Comparison of ENCODE assay signal across 10 mouse cellular contexts in genomic region chr2:21963343-21964026, GRCm38 (mm10).
A peak's percentile ranks its signal among the peaks of the same experiment; 100 is the strongest.
DNase-seq lines count a peak whose midpoint lies in the region; ATAC-seq and TF ChIP-seq lines count a peak whose summit lies in the region.
"Had no signal": no experiment of that assay in that cellular context is flagged by ENCODE, and none has a peak within 500 bp of the region (broad histone marks: within the 10 kb centered on the region; RNA-seq: fewer than 3 reads in every experiment).

No protein-coding gene starts in this region.

- no peak overlapping the region for H3K27ac ChIP-seq in lung, embryonic 15.5 days
- H3K27ac ChIP-seq in forebrain, embryonic 14.5 days (ENCODE audit: low read depth, low read length), result peak overlapping the region; percentile 79
- H3K27ac ChIP-seq in limb, embryonic 13.5 days, result no peak overlapping the region
- 0 out of 2 replicates have a peak overlapping the region, but pooled peaks have one; percentile 21 for H3K27ac ChIP-seq in stomach, embryonic 14.5 days (ENCODE audit: low read length)
- no peak overlapping the region for H3K27ac ChIP-seq in thymus, adult 2 months (ENCODE audit: control insufficient read depth, insufficient read depth, low read length)

- H3K4me3 ChIP-seq in lung, embryonic 15.5 days, result no peak overlapping the region
- H3K4me3 ChIP-seq in forebrain, embryonic 14.5 days (ENCODE audit: low read depth, low read length), result no peak overlapping the region
- H3K4me3 ChIP-seq in limb, embryonic 13.5 days, result peak overlapping the region; percentile 1; the same call in 1 of the 2 replicates
- H3K4me3 ChIP-seq in stomach, embryonic 14.5 days (ENCODE audit: low read depth, low read length), result no peak overlapping the region
- no peak overlapping the region for H3K4me3 ChIP-seq in thymus, adult 2 months (ENCODE audit: control insufficient read depth, insufficient read depth, low read length)

- no peak for TF ChIP-seq POLR2A in thymus, adult 2 months (IDR thresholded peaks at IDR 0.05; ENCODE audit: control insufficient read depth, extremely low read depth, insufficient read depth, low read length, poor library complexity)

- no peak overlapping the region for H3K9ac ChIP-seq in lung, embryonic 15.5 days
- peak overlapping the region; percentile 18; the same call in 1 of the 2 replicates for H3K9ac ChIP-seq in forebrain, embryonic 14.5 days (ENCODE audit: low read length)
- no peak overlapping the region for H3K9ac ChIP-seq in limb, embryonic 13.5 days
- H3K9ac ChIP-seq in stomach, embryonic 14.5 days (replicated peaks; ENCODE audit: low read depth, low read length), result no peak overlapping the region

- H3K27me3 ChIP-seq in lung, embryonic 15.5 days, result no peaks in the 10 kb centered on the region
- H3K27me3 ChIP-seq in forebrain, embryonic 14.5 days (replicated peaks; ENCODE audit: control insufficient read depth, insufficient read depth, low read length), result no peaks in the 10 kb centered on the region
- H3K27me3 ChIP-seq in limb, embryonic 13.5 days, result no peaks in the 10 kb centered on the region
- no peaks in the 10 kb centered on the region for H3K27me3 ChIP-seq in stomach, embryonic 14.5 days (ENCODE audit: control insufficient read depth, insufficient read depth, low read length)
- H3K27me3 ChIP-seq in thymus, adult 2 months (ENCODE audit: control insufficient read depth, insufficient read depth, low read length), result no peaks in the 10 kb centered on the region

- H3K4me1 ChIP-seq in lung, embryonic 15.5 days, result 0 out of 2 replicates have a peak, but pooled peaks cover 5% of the 10 kb centered on the region
- H3K4me1 ChIP-seq in forebrain, embryonic 14.5 days (ENCODE audit: control insufficient read depth, insufficient read depth, low read length), result peaks cover 15% of the 10 kb centered on the region; the same call in 1 of the 2 replicates
- peaks cover 12% of the 10 kb centered on the region for H3K4me1 ChIP-seq in limb, embryonic 13.5 days
- no peaks in the 10 kb centered on the region for H3K4me1 ChIP-seq in stomach, embryonic 14.5 days (ENCODE audit: control insufficient read depth, insufficient read depth, low read length)
- H3K4me1 ChIP-seq in thymus, adult 2 months (replicated peaks; ENCODE audit: control insufficient read depth, insufficient read depth, low read length), result no peaks in the 10 kb centered on the region

- no peak; the same call in 1 of the 2 replicates for ATAC-seq in lung, embryonic 15.5 days (ENCODE audit: borderline replicate concordance, extremely low read depth, low FRiP score, low TSS enrichment)
- peak; percentile 50 for ATAC-seq in forebrain, embryonic 14.5 days
- ATAC-seq in limb, embryonic 13.5 days (ENCODE audit: low FRiP score, low read depth), result no peak
- peak; percentile 42; the same call in 1 of the 2 replicates for ATAC-seq in stomach, embryonic 14.5 days (ENCODE audit: insufficient number of reproducible peaks, insufficient read depth, low FRiP score, low read depth)

- peak overlapping the region; percentile 20 for H3K4me2 ChIP-seq in lung, embryonic 15.5 days
- peak overlapping the region; percentile 39 for H3K4me2 ChIP-seq in forebrain, embryonic 14.5 days (ENCODE audit: low read length)
- peak overlapping the region; percentile 49 for H3K4me2 ChIP-seq in limb, embryonic 13.5 days (replicated peaks)
- 0 out of 2 replicates have a peak overlapping the region, but pooled peaks have one; percentile 16 for H3K4me2 ChIP-seq in stomach, embryonic 14.5 days (replicated peaks; ENCODE audit: low read depth, low read length)

- H3K36me3 ChIP-seq in lung, embryonic 15.5 days, result no peaks in the 10 kb centered on the region
- no peaks in the 10 kb centered on the region for H3K36me3 ChIP-seq in forebrain, embryonic 14.5 days (ENCODE audit: control insufficient read depth, insufficient read depth, low read length)
- H3K36me3 ChIP-seq in limb, embryonic 13.5 days, result no peaks in the 10 kb centered on the region
- no peaks in the 10 kb centered on the region for H3K36me3 ChIP-seq in stomach, embryonic 14.5 days (ENCODE audit: control insufficient read depth, insufficient read depth, low read length)
- H3K36me3 ChIP-seq in thymus, adult 2 months (ENCODE audit: control insufficient read depth, insufficient read depth, low read length), result no peaks in the 10 kb centered on the region

- no peak for TF ChIP-seq CTCF in thymus, adult 2 months (IDR thresholded peaks at IDR 0.05; ENCODE audit: borderline replicate concordance, control insufficient read depth, extremely low read depth, insufficient read depth, low read length, poor library complexity)

- no peak for DNase-seq in lung, postnatal 25 days (ENCODE audit: low spot score)
- DNase-seq in forebrain, embryonic 14.5 days (ENCODE audit: low spot score), result peak; percentile 45
- no peak for DNase-seq in thymus, adult 2 months
- DNase-seq in spleen, adult 18-20 months, result no peak
- DNase-seq in layer of hippocampus, adult 9-11 months, result no peak
- DNase-seq: kidney, adult 9 months; thymus, postnatal 25 days had no signal

- no peaks in the 10 kb centered on the region for H3K9me3 ChIP-seq in lung, embryonic 15.5 days
- H3K9me3 ChIP-seq in forebrain, embryonic 14.5 days (replicated peaks; ENCODE audit: control insufficient read depth, low read length), result no peaks in the 10 kb centered on the region
- H3K9me3 ChIP-seq in limb, embryonic 13.5 days, result no peaks in the 10 kb centered on the region
- H3K9me3 ChIP-seq in stomach, embryonic 14.5 days (ENCODE audit: control insufficient read depth, low read depth, low read length), result no peaks in the 10 kb centered on the region

- 7% methylated on average over 7 of the region's 7 CpGs for WGBS in lung, embryonic 15.5 days
- WGBS in forebrain, embryonic 14.5 days, result 5% methylated on average over 7 of the region's 7 CpGs
- 14% methylated on average over 7 of the region's 7 CpGs for WGBS in limb, embryonic 13.5 days
- 7% methylated on average over 7 of the region's 7 CpGs for WGBS in stomach, embryonic 14.5 days
- WGBS in thymus, adult 2 months, result 14% methylated on average over 7 of the region's 7 CpGs

Comparison
In these comparisons a context has a peak if more than half of its experiments do, and no peak if none do; other contexts are left out.
1. ATAC-seq: peak in forebrain, embryonic 14.5 days (single experiment) and stomach, embryonic 14.5 days (single experiment); none in lung, embryonic 15.5 days (single experiment) and limb, embryonic 13.5 days (single experiment).
2. H3K27ac ChIP-seq: peak in forebrain, embryonic 14.5 days (single experiment) and stomach, embryonic 14.5 days (single experiment); none in lung, embryonic 15.5 days (single experiment), limb, embryonic 13.5 days (single experiment) and thymus, adult 2 months (single experiment).
3. Peak in every context shown above with its lines, with median percentiles within 50 percentile points of each other: H3K4me2 ChIP-seq.